Mouse (Mus musculus) liver, adult 2 months (tissue): ENCODE data around the gene Gli1.

Experiments
- CTCF ChIP-seq: fragments of 200-500 bp; IDR thresholded peaks from 2 replicates; pipeline ENCODE4 v1.5.1; 2011; ENCODE audit warnings: low read depth, low read length, control low read depth
- POLR2A ChIP-seq: fragments of 200-500 bp; IDR thresholded peaks from 2 replicates; pipeline ENCODE4 v1.6.1; 2011; ENCODE audit warnings: low read length, control low read depth; ENCODE audit not compliant: insufficient read depth; ENCODE audit errors: extremely low read depth

GRCm38 (mm10) chr10:127330212-127330611 lies 11.6 kb downstream of the Gli1 start:
- TF ChIP-seq CTCF (no peak), POLR2A (no peak)
